Mouse (Mus musculus): Measurements from ENCODE around the gene Exoc3l. TPM values are rescaled to one million over a fixed set of nuclear protein-coding genes. Genes with fewer than 3 reads are reported as not detected.
"Not testable (repeated sequence)": the region's sequence is repeated elsewhere in the genome, so short reads cannot be mapped to it uniquely, and the experiment has no call there.

The Exoc3l gene
- total RNA-seq, 2 experiments from 2014 or later, result 25.7 to 30.9 TPM

- no peak for DNase-seq (ENCODE audit: low spot score in 2 of 2)
Observed at GRCm38 (mm10) chr8:105294776-105295175, 1.1 kb downstream of the Exoc3l start.

- no peak for DNase-seq (ENCODE audit: low spot score in 2 of 2)
Observed at GRCm38 (mm10) chr8:105293405-105293804, 2.5 kb downstream of the Exoc3l start.

- no peak for DNase-seq (ENCODE audit: low spot score in 2 of 2)
Observed at GRCm38 (mm10) chr8:105292471-105292870, 3.4 kb downstream of the Exoc3l start.

- not testable (repeated sequence) for DNase-seq (ENCODE audit: low spot score in 2 of 2)
Observed at GRCm38 (mm10) chr8:105291802-105292201, 4.1 kb downstream of the Exoc3l start.

GRCm38 (mm10) chr8:105291364-105291763 lies 4.5 kb downstream of the Exoc3l start:
- DNase-seq (ENCODE audit: low spot score in 2 of 2), result not testable (repeated sequence)

GRCm38 (mm10) chr8:105290554-105291314 lies 5.2 kb downstream of the Exoc3l start:
- peak; percentile 64 to 87 for DNase-seq (ENCODE audit: low spot score in 2 of 2)

- DNase-seq (ENCODE audit: low spot score in 2 of 2), result no peak
Observed at GRCm38 (mm10) chr8:105289805-105290460, 6.0 kb downstream of the Exoc3l start, which contains the start of gene 4931428F04Rik. Gene 4931428F04Rik (minus strand): TSS chr8:105289864.

- DNase-seq (ENCODE audit: low spot score in 2 of 2), result peak; percentile 78 to 85
Observed at GRCm38 (mm10) chr8:105288958-105289732, 6.8 kb downstream of the Exoc3l start.

GRCm38 (mm10) chr8:105288231-105288630 lies 7.7 kb downstream of the Exoc3l start:
- DNase-seq (ENCODE audit: low spot score in 2 of 2), result no peak

- DNase-seq (ENCODE audit: low spot score in 2 of 2), result no peak
Observed at GRCm38 (mm10) chr8:105286907-105287306, 9.0 kb downstream of the Exoc3l start.

GRCm38 (mm10) chr8:105285514-105285913 lies 10.4 kb downstream of the Exoc3l start:
- DNase-seq (ENCODE audit: low spot score in 2 of 2), result no peak

- no peak for DNase-seq (ENCODE audit: low spot score in 2 of 2)
Observed at GRCm38 (mm10) chr8:105283074-105283473, 12.8 kb downstream of the Exoc3l start.

- no peak for DNase-seq (ENCODE audit: low spot score in 2 of 2)
Observed at GRCm38 (mm10) chr8:105282239-105282638, 13.7 kb downstream of the Exoc3l start.

GRCm38 (mm10) chr8:105281821-105282220 lies 14.1 kb downstream of the Exoc3l start:
- no peak for DNase-seq (ENCODE audit: low spot score in 2 of 2)

- no peak for DNase-seq (ENCODE audit: low spot score in 2 of 2)
Observed at GRCm38 (mm10) chr8:105280567-105280966, 15.3 kb downstream of the Exoc3l start.

- peak; percentile 56 to 62 for DNase-seq (ENCODE audit: low spot score in 2 of 2)
Observed at GRCm38 (mm10) chr8:105278911-105279334, 17.0 kb downstream of the Exoc3l start.

GRCm38 (mm10) chr8:105276292-105277120 lies 19.4 kb downstream of the Exoc3l start:
- no peak for DNase-seq (ENCODE audit: low spot score in 2 of 2)

GRCm38 (mm10) chr8:105275840-105276239 lies 20.1 kb downstream of the Exoc3l start, which contains the start of gene Nol3:
Gene Nol3 (plus strand): TSS chr8:105276140.
- DNase-seq (ENCODE audit: low spot score in 2 of 2), result no peak

- DNase-seq (ENCODE audit: low spot score in 2 of 2), result no peak
Observed at GRCm38 (mm10) chr8:105275387-105275786, 20.5 kb downstream of the Exoc3l start.

- DNase-seq (ENCODE audit: low spot score in 2 of 2), result no peak
Observed at GRCm38 (mm10) chr8:105270916-105271186, 25.1 kb downstream of the Exoc3l start.

All from adrenal gland, postnatal 4 days (tissue).